Mouse (Mus musculus) CD4-positive helper T cell, adult 2 months (primary cell): ENCODE results near the gene Fem1a.
"Not testable (repeated sequence)": the region's sequence is repeated elsewhere in the genome, so short reads cannot be mapped to it uniquely, and the experiment has no call there.

Experiments
- DNase-seq: peaks from one replicate; pipeline ENCODE4 v3.0.0-alpha.2; 2012; ENCODE audit warnings: low read depth, missing footprints, low spot score

Gene Fem1a

DNA sequence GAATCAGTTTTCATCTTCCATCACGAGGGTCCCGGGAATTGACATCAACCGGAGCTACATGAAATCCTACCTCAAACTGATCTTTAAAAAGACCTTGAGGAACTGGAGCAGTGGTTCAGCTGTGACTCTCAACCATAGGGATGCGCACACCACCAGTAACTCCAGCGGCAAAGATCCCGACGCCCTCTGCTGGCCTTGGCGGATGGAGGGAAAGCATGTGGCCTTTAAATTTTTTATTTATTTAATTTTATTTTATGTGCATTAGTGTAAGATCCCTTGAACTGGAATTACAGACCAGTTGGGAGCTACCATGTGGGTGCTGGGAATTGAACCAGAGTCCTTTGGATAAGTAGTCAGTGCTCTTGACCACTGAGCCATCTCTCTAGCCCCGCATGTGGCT, 1.2 kb upstream of the Fem1a start:
- no peak for DNase-seq

DNA sequence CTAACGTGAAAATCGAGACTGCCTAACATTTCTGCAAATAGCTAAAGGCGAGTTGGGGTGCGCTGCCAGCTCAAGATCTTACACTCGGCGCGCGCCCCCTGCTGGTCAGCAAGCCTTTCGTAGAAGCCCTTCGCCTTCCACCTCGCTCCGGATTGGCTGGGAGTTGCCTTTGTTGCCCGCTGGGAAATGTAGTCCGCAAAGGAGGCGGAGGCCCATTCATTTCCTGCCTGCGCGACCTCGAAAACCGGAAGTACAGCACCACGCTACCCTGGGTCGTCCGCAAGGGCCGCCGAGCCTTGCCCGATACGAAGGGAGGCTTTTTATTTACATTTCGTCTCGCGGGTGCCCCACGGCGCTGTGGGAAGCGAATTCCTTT, 759 bp upstream of the Fem1a start:
- DNase-seq: peak; percentile 98

DNA sequence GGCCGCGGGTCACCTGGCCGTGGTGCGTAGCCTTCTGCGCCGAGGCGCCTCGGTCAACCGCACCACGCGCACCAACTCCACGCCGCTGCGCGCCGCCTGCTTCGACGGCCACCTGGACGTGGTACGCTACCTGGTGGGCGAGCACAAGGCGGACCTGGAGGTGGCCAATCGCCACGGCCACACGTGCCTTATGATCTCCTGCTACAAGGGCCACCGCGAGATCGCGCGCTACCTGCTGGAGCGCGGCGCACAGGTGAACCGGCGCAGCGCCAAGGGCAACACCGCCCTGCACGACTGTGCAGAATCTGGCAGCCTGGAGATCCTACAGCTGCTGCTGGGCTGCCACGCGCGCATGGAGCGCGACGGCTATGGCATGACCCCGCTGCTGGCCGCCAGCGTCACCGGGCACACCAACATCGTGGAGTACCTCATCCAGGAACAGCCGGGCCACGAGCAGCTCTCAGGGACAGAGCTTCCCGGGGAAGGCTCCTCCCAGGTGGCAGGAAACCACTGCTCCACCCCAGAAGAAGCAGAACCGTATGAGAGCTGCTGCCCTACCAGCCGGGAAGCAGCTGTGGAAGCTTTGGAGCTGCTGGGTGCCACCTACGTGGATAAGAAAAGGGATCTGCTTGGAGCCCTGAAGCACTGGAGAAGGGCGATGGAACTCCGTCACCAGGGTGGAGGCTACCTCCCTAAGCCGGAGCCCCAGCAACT, 728 bp downstream of the Fem1a start:
- peak; percentile 35 for DNase-seq

DNA sequence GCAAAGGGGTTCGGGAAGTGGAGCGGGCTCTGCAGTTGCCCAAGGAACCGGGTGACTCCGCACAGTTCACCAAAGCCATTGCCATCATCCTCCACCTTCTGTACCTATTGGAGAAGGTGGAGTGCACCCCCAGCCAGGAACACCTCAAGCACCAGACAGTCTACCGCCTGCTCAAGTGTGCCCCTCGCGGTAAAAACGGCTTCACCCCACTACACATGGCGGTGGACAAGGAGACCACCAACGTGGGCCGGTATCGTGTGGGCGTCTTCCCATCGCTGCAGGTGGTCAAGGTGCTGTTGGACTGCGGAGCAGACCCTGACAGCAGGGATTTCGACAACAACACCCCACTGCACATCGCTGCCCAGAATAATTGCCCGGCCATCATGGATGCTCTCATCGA, 1.7 kb downstream of the Fem1a start:
- not testable (repeated sequence) for DNase-seq

DNA sequence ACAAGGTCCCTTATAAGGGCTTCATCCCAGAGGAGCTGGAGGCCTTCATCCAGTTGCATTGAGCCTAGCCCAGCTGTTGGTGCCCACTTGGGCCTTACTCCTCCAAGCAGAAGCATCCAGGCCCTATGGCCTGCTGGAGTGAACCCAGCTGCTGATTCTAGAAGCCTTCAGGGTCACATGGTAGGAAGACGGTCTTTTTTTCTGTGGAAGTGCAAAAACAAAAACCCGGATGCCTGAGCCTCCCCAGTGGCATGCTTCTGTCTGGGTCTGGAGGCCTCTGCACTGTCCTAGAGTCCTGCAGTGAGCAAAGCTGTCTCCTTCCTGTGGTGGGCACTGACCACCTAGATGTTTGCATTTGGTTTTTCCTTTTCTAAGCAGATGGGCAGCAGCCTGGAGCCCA, 2.2 kb downstream of the Fem1a start:
- not testable (repeated sequence) for DNase-seq

DNA sequence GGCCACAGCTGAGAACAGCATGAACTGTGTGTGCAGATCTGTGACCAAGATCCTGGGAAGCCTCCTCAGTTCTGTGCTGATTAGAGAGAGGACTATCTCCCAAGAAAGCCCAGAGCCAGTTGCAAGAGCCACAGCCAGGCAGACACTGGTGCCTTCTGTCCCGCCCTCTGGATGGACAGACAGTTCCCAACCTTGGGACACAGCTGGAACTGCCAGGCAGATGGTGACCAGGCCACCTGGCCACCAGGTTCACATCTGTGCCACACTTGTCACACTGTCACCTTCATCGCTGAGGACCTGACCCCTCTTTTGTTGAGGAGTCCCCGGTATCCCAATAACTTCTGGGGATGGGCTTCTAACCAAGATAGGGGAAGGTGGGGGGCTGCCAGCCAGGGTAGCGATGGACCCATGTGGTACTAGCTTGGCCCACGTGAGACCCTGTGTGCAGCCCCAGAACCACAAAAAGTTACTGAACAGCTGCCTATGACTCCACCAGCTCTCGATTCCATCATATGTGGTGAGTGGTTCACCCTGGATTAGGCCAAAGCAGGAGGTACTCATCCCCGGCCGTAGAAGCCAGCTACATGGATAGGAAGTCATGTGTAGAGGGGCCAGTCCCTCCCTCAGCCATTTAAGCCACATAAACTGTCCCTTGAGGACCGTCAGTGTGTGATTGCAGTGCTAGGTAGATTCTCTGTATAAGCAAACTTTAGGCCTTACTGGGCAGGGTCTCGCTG, 2.9 kb downstream of the Fem1a start:
- no peak for DNase-seq

DNA sequence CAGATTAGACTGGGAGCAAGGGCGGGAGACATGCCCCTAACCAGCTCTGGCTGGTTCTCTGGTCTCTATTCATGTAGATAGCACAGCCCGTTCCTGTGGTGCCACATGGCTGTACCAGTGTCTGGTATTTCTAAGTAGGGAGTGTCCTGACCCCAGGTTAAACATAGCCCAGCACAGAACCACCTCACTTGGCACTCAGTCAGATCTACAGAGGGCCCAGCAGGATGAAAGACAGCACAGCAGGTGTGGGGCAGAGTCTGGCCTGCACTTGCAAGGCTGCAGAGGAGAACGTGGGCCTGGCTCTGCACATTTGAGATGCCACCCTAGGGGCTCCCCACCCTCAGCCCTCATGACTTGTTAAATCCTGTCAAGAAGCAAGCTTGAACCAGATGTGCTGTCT, 4.6 kb downstream of the Fem1a start:
- DNase-seq: no peak

DNA sequence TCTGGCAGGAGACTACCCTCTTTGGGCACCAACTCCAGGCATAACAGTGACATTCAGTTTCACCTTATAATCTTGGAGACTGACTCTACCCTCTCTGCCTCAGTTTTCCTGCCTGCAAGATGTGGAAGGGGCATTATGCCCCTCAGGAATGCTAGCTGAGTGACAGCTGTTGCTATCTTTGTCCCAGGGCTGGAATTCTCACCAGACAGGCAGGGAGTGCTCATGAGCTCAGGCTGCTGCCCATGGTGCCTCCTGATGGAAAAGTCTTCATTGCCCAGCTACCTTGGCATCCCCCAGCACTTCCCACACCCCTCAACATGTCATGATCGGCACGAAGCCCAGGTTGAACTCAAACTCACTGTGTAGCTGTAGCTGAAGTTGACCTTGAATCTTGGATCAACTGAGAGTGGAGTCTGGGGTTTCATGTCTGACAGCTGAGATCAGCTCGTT, 6.1 kb downstream of the Fem1a start:
- DNase-seq: no peak

DNA sequence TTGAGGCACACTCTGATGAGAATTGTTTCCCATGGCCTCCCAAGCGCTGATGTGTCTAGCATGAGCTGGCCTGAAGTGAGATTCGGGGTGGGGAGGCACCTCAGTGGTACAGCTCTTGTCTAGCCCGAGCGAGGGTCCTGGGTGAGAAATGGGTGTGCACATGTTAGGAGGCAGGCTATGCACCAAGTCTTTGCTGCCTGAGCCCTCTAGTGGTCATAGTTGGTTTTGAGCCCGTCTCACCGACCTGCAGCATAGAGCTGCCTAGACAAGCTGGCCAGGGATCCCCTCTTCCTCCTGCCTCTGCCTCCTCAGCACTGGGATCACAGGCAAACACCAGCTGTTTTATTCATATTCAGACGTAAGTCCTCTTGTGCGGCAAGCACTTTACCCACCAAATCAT, 7.4 kb downstream of the Fem1a start:
- DNase-seq: peak; percentile 81

DNA sequence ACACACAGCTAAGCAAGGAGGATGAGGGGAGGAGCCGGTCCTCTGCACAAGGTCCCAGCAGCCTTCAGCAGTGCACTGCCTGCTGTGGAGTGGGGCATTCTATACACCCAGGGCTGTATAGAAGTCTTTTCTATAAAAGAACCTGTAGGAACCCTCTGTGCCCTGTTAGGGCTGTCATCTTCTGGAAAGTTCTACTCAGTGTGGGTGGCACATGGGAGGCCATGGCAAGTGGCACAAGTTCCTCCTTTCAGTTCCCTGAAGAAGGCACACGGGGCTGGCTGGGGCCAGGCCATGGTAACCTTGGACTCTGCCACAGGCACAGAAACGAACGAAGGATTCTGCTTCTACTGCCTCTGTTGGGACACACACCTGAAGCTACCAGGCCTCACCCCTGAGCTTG, 8.4 kb downstream of the Fem1a start:
- DNase-seq: no peak

DNA sequence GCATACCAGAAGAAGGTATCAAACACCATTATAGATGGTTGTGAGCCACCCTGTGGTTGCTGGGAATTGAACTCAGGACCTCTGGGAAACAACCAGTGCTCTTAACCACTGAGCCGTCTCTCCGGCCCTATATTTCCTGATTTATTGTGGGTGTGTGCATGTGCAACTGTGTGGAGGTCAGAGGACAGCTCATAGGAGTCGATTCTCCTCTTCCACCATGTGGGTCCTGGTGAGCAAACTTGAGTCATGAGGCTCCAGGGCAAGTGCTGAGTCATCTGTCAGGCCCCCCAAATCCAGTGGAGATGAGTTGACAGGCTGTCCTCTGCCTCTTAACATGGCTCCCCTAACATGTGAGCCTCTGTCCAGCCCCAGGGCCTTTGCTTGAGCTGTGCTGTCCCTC, 9.3 kb downstream of the Fem1a start:
- no peak for DNase-seq

DNA sequence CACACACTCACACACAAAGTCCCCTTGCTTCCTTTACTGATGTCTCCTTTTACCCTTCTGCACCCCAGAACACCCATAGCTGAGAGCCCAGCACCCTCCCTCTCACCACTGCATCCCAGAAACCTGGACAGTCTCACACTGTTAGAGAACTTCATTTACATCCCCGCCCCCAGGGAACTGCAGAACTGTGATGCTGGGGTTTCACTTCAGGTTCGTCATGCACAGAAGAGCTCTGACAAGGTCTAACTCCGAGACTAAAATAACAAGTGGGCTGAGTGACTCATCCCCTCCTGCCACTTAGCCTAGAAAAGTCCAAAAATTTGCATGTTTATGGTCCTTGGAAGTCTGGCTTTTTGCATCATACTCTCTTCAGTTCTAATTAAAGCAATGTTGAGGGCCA, 9.7 kb downstream of the Fem1a start:
- peak; percentile 38 for DNase-seq

DNA sequence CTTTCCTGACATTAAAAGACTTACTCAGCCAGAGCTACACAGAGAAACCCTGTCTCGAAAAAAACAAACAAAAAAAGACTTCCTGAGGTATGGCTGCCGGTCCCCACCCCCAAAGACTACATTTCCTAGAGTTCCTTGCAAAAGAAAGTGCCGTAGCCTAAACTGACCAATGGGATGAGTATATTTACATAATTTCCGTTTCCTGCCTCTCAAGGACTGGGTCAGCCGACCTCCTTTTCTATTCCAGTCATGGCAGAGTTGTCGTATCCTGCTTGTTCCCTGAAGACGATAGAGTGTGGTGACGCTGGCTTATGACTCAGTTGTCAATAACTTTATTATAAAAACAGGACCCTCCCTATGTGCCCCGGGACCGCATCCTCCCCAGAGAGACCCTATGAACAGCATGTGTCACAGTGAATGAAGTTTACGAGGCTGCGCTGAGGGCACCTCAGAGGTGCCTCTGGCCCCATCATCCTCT, 12.6 kb downstream of the Fem1a start:
- DNase-seq: peak; percentile 87

DNA sequence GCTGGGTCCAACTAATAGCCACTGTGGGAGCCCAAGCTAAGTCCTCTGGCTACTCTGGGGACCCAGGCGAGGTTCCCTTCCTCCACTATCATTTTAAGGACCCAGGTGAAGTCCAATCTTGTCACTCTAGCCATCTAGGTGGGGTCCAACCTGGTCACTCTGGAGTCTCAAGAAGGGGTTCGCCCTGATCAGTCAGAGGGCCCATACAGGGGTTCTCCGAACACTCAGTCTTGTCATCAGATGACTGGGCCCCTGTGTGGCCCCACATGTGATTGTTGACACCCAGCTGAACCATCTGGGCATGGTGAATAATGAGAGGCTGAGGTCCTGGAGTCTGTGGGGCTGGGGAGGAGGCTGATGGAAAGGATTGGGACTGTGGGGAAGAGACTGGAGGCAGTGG, 13.1 kb downstream of the Fem1a start:
- DNase-seq: no peak

DNA sequence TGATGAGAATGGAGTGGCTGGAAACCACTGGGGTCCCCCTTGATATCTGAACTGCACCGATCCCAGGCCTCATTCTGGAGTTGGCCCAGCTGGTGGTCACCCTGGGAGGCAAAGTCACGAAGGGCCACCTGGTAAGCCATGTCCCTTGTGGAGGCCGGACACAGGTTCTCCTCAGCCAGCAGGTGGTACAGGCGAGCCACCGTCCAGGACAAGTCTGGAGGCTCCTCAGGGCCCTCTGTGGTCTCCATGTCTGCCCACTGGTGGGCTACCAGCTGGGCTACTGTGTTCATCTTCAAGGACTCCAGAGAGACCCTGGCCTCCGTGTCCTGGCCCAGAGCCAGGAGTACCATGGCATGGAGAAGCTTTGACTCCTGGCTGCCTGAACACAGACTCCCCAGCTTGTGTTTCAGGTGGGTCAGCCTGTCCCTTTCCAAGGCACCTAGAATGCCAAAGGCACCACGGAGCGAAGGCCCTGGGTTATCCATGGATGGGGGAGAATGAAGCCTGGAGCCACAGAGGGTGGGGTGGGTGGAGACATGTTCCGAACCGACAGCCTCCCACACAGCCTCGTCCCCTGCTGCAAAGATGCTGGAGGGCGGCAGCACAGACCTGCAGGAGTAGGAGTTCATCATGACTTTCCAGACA, 15.1 kb downstream of the Fem1a start:
- DNase-seq: no peak

DNA sequence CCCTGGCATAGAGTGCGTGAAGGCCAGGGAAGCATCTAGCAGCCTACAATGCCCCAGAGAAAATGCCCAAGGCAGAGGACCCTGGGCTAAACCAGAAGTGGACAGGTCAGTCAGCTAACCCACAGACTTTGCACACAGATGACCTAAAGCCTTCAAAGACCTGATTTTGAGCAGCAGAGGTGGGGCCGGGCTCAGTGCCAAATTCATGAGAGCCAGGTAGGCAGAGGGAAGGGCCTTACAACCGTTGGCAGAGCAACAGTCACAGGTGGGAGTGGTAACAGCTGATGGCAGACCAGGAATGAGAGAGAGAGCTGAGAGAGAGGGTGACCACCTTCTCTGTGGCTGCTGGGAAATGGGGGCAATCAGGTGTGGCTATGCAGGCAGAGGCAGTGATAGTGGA, 16.0 kb downstream of the Fem1a start:
- DNase-seq: no peak

DNA sequence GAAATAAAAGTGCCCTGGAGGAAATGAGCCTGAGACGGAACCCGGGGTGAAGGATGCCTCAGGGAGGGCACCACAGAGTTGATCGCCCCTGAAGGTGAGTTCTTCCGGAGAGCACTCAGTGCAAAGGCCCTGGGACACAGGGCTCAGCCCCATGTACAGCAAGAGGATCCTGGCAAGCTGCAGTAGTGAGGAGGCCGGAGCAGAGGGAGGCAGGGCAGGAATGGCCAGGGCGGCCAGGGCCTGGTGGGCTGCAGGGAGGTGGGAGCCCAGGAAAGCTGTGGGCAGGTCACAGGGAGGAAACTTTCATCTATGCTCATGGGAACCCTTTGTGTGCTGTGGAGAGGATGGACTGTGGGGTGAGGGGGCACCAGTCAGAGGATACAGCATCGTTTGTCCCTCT, 16.9 kb downstream of the Fem1a start:
- DNase-seq: no peak

DNA sequence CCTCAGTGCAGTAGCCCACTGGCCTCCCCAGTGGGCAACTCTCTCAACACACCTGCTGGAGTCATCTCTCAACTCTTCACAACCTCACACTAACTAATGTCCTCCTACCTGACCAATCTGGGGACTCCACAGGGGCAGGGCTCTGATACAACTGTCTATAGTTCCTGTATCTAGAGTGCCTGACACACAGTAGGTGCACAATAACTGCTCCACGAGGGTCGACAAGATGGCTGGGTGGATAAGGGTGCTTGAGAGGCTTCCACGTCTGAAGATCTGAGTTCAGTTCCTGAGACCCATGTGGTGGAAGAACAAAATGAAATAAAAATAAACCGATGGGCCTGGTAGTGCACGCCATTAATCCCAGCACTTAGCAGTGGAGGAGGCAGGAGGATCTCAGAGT, 17.4 kb downstream of the Fem1a start:
- DNase-seq: no peak

DNA sequence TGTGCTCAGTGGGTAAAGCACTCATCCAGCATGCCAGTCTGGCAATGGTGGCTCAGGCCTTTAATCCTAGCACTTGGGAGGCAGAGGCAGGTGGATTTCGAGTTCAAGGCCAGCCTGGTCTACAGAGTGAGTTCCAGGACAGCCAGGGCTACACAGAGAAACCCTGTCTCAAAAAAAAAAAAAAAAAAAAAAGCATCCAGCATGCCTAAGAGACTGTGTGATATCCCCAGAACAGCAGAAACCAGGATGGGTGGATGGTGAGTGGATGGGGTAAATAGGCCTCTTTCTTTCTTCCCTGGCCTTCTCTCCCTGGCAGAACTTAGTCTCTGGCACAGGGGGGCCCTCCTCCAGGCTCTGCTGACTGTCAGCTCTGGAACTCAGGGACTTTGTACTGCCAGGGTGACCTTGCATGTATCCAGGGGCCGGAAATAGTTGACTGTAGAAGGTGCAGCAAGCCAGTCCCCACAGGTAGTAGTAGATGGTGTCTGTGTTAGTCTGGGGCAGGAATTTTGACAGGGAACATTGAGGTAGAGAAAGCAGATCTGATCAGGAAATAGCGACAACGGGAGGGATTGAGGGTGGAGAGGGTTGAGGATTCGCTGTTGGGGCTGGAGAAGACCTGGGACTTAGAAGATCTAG, 19.4 kb downstream of the Fem1a start:
- DNase-seq: peak; percentile 33

DNA sequence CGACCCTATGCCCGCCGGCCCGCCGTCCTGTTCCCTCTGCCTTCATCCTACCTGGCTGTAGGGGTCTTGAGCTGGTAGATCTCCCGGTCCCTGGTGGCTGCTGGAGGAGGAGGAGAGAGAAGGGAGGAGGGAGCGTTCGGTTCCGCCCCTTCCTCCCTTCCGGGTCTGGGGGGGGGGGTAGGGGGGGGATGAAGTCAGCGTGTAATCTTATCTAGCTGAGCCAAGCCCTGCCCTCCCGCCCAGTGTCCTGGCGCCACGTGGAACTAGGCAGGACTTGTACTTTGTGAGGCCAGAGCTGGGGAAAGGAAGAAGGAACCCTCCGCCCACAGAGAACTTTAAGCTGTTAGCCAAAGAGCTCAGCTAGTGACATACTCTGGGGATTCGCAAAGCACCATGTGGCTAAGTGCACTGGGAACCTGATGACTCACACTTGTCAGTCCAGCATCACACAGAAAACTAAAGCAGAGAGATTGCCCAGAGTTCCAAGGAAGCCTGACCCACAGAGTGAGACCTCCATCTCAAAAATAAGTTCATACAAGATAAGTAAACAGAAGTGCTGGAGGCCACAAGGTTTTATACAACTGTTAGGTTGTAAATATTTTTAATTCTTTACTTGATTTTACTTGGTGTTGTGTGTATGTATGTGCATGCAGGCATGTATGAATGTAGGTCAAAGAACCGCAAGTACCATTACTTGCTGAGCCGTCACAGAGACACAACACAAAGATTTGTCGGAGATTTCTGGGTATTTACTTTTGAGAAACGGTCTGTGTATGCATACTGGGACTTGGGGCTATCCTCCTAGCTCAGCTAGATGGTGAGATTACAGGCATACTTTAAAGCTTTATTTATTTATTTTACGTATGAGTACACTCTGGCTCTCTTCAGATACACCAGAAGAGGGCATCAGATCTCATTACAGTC, 20.3 kb downstream of the Fem1a start, which contains the start of gene Ticam1:
Ticam1 (minus strand) TSS at position 144 of the 924 bp plus-strand sequence.
- DNase-seq: peak; percentile 95

DNA sequence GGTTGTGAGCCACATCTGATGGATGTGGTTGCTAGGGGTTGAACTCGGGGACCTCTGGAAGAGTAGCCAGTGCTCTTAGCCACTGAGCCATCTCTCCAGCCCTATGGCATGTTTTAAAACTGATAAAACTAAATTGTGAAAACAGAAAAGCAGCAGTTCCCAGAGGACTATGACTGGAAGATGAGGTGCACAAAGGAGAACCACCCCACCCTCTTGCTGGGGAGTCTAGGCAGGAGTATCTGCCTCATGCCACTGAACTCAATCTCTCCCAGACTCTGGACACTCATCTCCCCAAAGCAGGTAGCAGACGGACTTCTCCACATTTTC, 20.9 kb downstream of the Fem1a start:
- DNase-seq: no peak
